8 mouse cellular contexts compared by ENCODE assay signal in the genomic region with DNA sequence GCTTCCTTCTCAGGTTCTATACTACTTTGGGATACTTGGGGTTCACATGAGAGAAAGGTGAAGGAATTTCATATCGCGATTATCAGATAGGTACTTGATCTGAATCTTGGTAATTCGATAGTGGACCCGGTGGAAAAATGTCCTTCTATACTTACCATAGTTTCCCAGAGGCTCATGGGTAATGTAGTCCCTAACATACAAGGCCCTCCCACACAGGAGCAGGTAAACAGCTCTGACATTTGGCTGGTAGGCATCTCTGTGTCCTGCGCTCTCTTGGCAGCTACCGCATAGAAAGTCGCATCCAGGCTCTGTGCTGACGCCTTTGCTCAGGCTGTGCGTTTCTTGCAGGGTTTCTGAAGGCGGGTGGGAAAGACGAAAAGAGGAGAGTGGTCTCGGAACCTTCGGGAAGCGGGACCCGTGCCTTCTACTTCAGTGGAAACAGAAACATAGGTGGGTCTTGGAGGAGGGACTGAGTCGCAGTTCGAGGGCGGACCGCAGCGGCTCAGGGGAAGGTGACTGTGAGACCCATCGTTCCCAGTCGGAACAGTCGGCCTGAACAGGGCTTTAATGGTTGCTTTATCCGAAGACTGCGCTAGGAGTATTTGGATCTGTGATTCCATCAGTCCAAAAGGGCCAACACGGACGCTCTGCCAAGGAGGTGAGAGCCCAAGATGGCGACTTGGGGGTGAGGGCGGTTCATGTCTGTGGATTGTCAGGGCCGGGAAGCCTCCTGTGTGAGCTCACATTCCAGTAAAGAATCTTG. TPM values are rescaled to one million over a fixed set of nuclear protein-coding genes. Genes with fewer than 3 reads are reported as not detected.
DNase-seq lines count a peak whose midpoint lies in the region; ATAC-seq and TF ChIP-seq lines count a peak whose summit lies in the region.

A gene (plus strand): TSS at position 170 of the 763 bp plus-strand sequence.

- TF ChIP-seq CTCF in intestine, postnatal 0 days (IDR thresholded peaks at IDR 0.05; ENCODE audit: low read depth) = no peak

- H3K36me3 ChIP-seq in embryonic facial prominence, embryonic 11.5 days (replicated peaks; ENCODE audit: control insufficient read depth, insufficient read depth, low read depth, low read length) = no peaks in the 10 kb centered on the region
- H3K36me3 ChIP-seq in intestine, postnatal 0 days (ENCODE audit: control insufficient read depth, insufficient read depth) = no peaks in the 10 kb centered on the region
- peaks cover 6% of the 10 kb centered on the region for H3K36me3 ChIP-seq in midbrain, embryonic 10.5 days

- peak within 1 kb of the TSS; percentile 52 for H3K9ac ChIP-seq in embryonic facial prominence, embryonic 11.5 days (replicated peaks; ENCODE audit: low read length)
- peak within 1 kb of the TSS; percentile 71 for H3K9ac ChIP-seq in intestine, postnatal 0 days (ENCODE audit: low read depth, low read length)

- peak within 1 kb of the TSS; percentile 51 for H3K4me2 ChIP-seq in embryonic facial prominence, embryonic 11.5 days (ENCODE audit: low read depth, low read length)
- H3K4me2 ChIP-seq in intestine, postnatal 0 days (replicated peaks; ENCODE audit: low read depth) = peak within 1 kb of the TSS; percentile 81

- 0 out of 2 replicates have a peak within 1 kb of the TSS, but pooled peaks have one; percentile 16 for H3K27ac ChIP-seq in embryonic facial prominence, embryonic 11.5 days (replicated peaks; ENCODE audit: low read depth, low read length)
- peak within 1 kb of the TSS; percentile 73 for H3K27ac ChIP-seq in intestine, postnatal 0 days (ENCODE audit: low read depth, low read length)
- H3K27ac ChIP-seq in midbrain, embryonic 10.5 days (replicated peaks) = peak within 1 kb of the TSS; percentile 80

- DNase-seq in 3134 (ENCODE audit: extremely low read depth, insufficient read length, low spot score) = peak; percentile 74
- peak; percentile 30 for DNase-seq in adrenal gland, postnatal 25 days
- DNase-seq in embryonic facial prominence, embryonic 11.5 days (ENCODE audit: low spot score) = peak; percentile 92
- DNase-seq in left cerebral cortex, postnatal 36 days (ENCODE audit: low spot score in 2 of 2) = peak; percentile 79 to 83
- peak; percentile 66 for DNase-seq in midbrain, embryonic 10.5 days (ENCODE audit: low spot score)
- DNase-seq in right cerebral cortex, postnatal 4 days = peak; percentile 47

- no peaks in the 10 kb centered on the region for H3K4me1 ChIP-seq in embryonic facial prominence, embryonic 11.5 days (ENCODE audit: control insufficient read depth, insufficient read depth, low read length)
- H3K4me1 ChIP-seq in intestine, postnatal 0 days (replicated peaks; ENCODE audit: control insufficient read depth, insufficient read depth, low read length) = peaks cover 9% of the 10 kb centered on the region; the same call in 1 of the 2 replicates
- peaks cover 15% of the 10 kb centered on the region for H3K4me1 ChIP-seq in midbrain, embryonic 10.5 days

- H3K4me3 ChIP-seq in embryonic facial prominence, embryonic 11.5 days (ENCODE audit: low read depth, low read length) = peak within 1 kb of the TSS; percentile 64
- H3K4me3 ChIP-seq in intestine, postnatal 0 days (ENCODE audit: low read depth, low read length) = peak within 1 kb of the TSS; percentile 91
- peak within 1 kb of the TSS; percentile 71 for H3K4me3 ChIP-seq in midbrain, embryonic 10.5 days

- H3K27me3 ChIP-seq in embryonic facial prominence, embryonic 11.5 days (ENCODE audit: control insufficient read depth, insufficient read depth, low read length) = no peaks in the 10 kb centered on the region
- H3K27me3 ChIP-seq in intestine, postnatal 0 days (replicated peaks; ENCODE audit: control insufficient read depth, insufficient read depth, low read length) = no peaks in the 10 kb centered on the region
- no peaks in the 10 kb centered on the region for H3K27me3 ChIP-seq in midbrain, embryonic 10.5 days (ENCODE audit: low read depth, poor library complexity, severe bottlenecking)

- peak; percentile 91 for ATAC-seq in embryonic facial prominence, embryonic 11.5 days (replicated peaks; ENCODE audit: insufficient number of reproducible peaks, low FRiP score, low TSS enrichment, low read depth)
- peak; percentile 80 for ATAC-seq in granulocyte monocyte progenitor cell, adult 5-6 weeks (replicated peaks; ENCODE audit: poor library complexity, severe bottlenecking)
- peak; percentile 96 for ATAC-seq in intestine, postnatal 0 days

- H3K9me3 ChIP-seq in embryonic facial prominence, embryonic 11.5 days (replicated peaks; ENCODE audit: control insufficient read depth, low read length) = no peaks in the 10 kb centered on the region
- H3K9me3 ChIP-seq in intestine, postnatal 0 days (ENCODE audit: control insufficient read depth) = no peaks in the 10 kb centered on the region
- H3K9me3 ChIP-seq in midbrain, embryonic 10.5 days (replicated peaks) = no peaks in the 10 kb centered on the region

- under 1% methylated on average over 30 of the region's 30 CpGs for WGBS in embryonic facial prominence, embryonic 11.5 days
- under 1% methylated on average over 30 of the region's 30 CpGs for WGBS in intestine, postnatal 0 days
- under 1% methylated on average over 30 of the region's 30 CpGs for whole genome bisulfite sequencing in midbrain, embryonic 10.5 days

- intact Hi-C loops in left cerebral cortex, postnatal 36 days (cut with DNase I) = loop anchor here (2.0 to 10.0 kb wide), 3 partner anchors 67 to 306 kb away; no protein-coding TSS in a partner anchor

RNA-seq across cellular contexts. Expression of the gene that starts here (rescaled TPM):
- 10.6 and 11.1 TPM in 2 replicates for total RNA-seq in adrenal gland, postnatal 25 days (2021)
- polyA plus RNA-seq in embryonic facial prominence, embryonic 11.5 days (2014; fragmentation: Nextera tagmentation; extraction: Ambion mirVana) = 8.2 and 9.0 TPM in 2 replicates
- total RNA-seq in granulocyte monocyte progenitor cell, adult 5-6 weeks (2014; fragmentation: Nextera tagmentation) = 8.9 and 12.4 TPM in 2 replicates
- 7.3 and 10.6 TPM in 2 replicates for total RNA-seq in granulocyte monocyte progenitor cell, adult 5-6 weeks (2017)
- 3.6 and 4.7 TPM in 2 replicates for polyA plus RNA-seq in intestine, postnatal 0 days (2015; fragmentation: Nextera tagmentation; extraction: Ambion mirVana)
- 10 to 100 TPM; 22.4 to 23.8 TPM for total RNA-seq in left cerebral cortex, postnatal 36 days (2021)
- 5.9 and 9.1 TPM in 2 replicates for polyA plus RNA-seq in midbrain, embryonic 10.5 days (2016; fragmentation: Nextera tagmentation; extraction: Ambion mirVana)

Comparison
In these comparisons a context has a peak if more than half of its experiments do, and no peak if none do; other contexts are left out.
1. Peak in every context shown above with its lines: DNase-seq, ATAC-seq, H3K4me3 ChIP-seq and H3K27ac ChIP-seq.
2. DNase-seq: peak in every context shown above with its lines; median percentile 92 in embryonic facial prominence, embryonic 11.5 days; 81 in left cerebral cortex, postnatal 36 days; 74 in 3134; 66 in midbrain, embryonic 10.5 days; 47 in right cerebral cortex, postnatal 4 days; 30 in adrenal gland, postnatal 25 days.
3. H3K27ac ChIP-seq: peak in every context shown above with its lines; median percentile 80 in midbrain, embryonic 10.5 days; 73 in intestine, postnatal 0 days; 16 in embryonic facial prominence, embryonic 11.5 days.